Mouse (Mus musculus): ENCODE measurements around the gene Cdh1. TPM values are rescaled to one million over a fixed set of nuclear protein-coding genes. Genes with fewer than 3 reads are reported as not detected.
A peak's percentile ranks its signal among the peaks of the same experiment; 100 is the strongest.

The Cdh1 gene
- total RNA-seq, 2 experiments from 2014 or later = 1.4 to 1.9 TPM

DNA sequence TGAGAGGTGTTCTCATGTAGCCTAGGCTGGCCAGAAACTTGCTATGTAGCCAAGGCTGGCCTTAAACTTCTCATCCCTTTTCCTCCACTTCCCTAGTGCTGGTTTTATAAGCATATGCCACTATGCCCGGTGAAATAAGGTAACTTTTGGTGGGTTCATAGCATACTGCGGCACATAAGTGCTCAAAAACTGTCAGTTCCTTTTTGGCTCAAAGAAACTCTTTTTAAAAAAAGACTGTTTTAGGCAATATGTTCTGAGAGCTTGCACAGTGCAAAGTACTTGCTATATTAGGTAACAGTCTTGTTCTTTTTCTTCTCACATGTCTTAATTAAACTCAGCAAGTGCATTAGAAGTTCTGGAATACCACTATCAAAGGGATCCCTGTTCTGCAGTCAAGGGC, 106.9 kb downstream of the Cdh1 start:
- intact Hi-C loops (cut with DNase I) = loop anchor here (10.0 kb wide), 1 partner anchor 295 kb away; no protein-coding TSS in a partner anchor
- DNase-seq (ENCODE audit: low spot score in 2 of 2) = no peak

DNA sequence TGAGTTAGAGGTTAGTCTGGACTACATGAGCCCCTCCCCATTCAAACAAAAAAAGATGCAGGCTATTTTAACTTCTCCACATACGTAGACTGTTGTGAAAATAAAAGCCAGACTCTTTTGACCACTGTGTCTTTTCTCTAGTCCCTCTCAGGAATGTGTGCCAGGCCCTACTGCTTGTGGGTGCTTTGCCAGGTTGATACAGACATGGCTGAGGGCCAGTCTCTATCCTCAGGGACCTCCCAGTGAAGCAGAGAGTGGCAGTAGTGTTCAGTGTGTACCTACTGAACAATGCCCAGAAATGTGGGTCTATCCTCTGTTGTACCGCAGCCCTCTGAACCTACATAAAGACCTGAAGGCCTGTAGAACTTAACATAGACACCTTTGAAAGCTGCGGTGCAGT, 109.3 kb downstream of the Cdh1 start:
- intact Hi-C loops (cut with DNase I) = loop anchor here (10.0 kb wide), 1 partner anchor 292 kb away; no protein-coding TSS in a partner anchor
- no peak for DNase-seq (ENCODE audit: low spot score in 2 of 2)

DNA sequence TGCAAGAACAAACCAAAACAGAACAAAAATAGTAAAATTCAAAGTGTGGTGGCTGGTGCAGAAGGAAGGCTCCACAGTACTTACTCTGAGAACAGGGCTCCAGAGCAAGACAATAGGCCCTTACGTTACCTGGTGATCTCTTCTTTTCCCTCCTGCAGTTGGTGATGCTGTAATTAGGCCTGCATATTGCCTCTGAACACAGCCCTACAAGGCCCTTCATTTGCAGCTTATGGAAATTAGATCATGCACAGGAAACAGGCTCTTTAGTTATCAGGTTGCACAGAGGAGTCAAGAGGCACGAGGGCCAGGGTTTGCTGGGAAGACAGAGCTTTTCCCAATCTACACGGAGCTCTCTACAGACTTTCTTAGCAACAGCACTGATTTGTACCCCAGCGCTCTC, 111.1 kb downstream of the Cdh1 start:
- intact Hi-C loops (cut with DNase I) = loop anchor here (10.0 kb wide), 1 partner anchor 291 kb away; no protein-coding TSS in a partner anchor
- DNase-seq (ENCODE audit: low spot score in 2 of 2) = no peak

DNA sequence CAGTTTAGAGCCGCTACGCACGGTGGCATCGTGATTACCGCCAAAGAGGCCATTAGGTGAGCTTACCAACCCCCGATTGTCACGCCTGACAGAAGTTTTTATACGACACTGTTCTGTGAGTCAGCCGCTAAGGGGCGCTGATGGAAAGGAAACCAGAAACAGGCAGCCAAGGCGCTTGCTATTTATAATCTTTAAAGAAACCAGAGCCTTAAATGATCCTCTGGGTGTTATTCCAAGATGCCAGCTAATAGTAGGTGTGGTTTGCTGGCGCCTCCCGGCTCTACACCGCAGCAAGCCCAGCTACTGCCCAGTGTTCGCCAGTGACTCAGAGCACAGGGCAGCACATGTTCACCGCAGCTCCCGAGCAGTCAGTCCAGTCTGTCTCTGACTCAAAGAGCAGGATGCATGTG, 114.9 kb downstream of the Cdh1 start:
- intact Hi-C loops (cut with DNase I) = loop anchor here (1.0 to 10.0 kb wide), 3 partner anchors 154 to 287 kb away; partner anchors contain the start of gene Has3

More for the DNA sequence above, 114.9 kb downstream of the Cdh1 start:
- peak; percentile 75 to 81 for DNase-seq (ENCODE audit: low spot score in 2 of 2)

Other genes starting within 250 kb of the Cdh1 start
- 10 to 100 TPM; 11.1 to 11.7 TPM for gene Zfp90, start 188.0 kb upstream of the Cdh1 start, total RNA-seq (2021)
- not detected for gene 6030452D12Rik, start 102.8 kb upstream of the Cdh1 start, total RNA-seq (2021)
- gene Cdh3, start 92.5 kb upstream of the Cdh1 start, total RNA-seq (2021) = under 1 TPM; 0.30 to 0.50 TPM
- 10 to 100 TPM; 76.4 to 91.4 TPM for gene Gm10073, start 29.9 kb upstream of the Cdh1 start, total RNA-seq (2021)
- gene Tango6, start 79.7 kb downstream of the Cdh1 start, total RNA-seq (2021) = 1 to 10 TPM; 6.0 to 6.1 TPM